Mouse (Mus musculus): ENCODE measurements around the gene Polr2a. TPM values are rescaled to one million over a fixed set of nuclear protein-coding genes. Genes with fewer than 3 reads are reported as not detected.

Polr2a gene
- polyA plus RNA-seq, 1 experiment from 2014 or later: 6.8 TPM

DNA sequence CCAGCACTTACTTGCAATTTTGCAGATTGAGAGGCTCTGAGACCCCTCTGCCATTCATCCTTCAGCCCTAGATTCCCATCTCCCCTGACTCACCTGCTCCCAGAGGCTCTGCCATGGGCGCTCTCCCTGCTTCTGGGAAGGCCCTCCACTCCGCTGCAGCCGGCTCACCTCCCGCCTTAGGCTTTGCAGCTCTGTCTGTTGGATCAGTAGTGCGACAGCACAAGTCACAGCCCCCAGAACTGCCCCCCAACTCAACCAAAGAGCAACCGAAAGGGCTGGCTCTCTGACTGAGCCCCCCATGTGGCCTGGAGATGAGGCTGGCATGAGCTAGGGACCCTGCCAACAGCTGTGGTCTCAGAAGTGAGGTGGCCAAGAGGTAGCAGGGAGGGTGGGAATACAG lies 73.5 kb downstream of the Polr2a start:
- Histone ChIP-seq H3K4me1 (ENCODE audit: insufficient read depth) (peaks cover 40% of the 10 kb centered on the region), H3K9ac (replicated peaks) (peak overlapping the region; percentile 34; the same call in 1 of the 2 replicates), H3K27ac (ENCODE audit: low read depth) (peak overlapping the region; percentile 82), H3K9me3 (ENCODE audit: low read length) (no peaks in the 10 kb centered on the region), H3K36me3 (replicated peaks; ENCODE audit: insufficient read depth, low read length) (no peaks in the 10 kb centered on the region), H3K4me3 (ENCODE audit: low read depth, low read length) (no peak overlapping the region), H3K4me2 (ENCODE audit: low read depth, low read length) (peak overlapping the region; percentile 50; the same call in 1 of the 2 replicates), H3K27me3 (ENCODE audit: insufficient read depth, low read length) (no peaks in the 10 kb centered on the region)
- TF ChIP-seq CTCF (IDR thresholded peaks at IDR 0.05; ENCODE audit: low read depth) (no peak), EP300 (IDR thresholded peaks at IDR 0.05; ENCODE audit: low read depth) (no peak)
- DNase-seq: no peak
- no peak for ATAC-seq
- 80% methylated on average over 6 of the region's 6 CpGs for WGBS (ENCODE audit: insufficient replicate concordance)

DNA sequence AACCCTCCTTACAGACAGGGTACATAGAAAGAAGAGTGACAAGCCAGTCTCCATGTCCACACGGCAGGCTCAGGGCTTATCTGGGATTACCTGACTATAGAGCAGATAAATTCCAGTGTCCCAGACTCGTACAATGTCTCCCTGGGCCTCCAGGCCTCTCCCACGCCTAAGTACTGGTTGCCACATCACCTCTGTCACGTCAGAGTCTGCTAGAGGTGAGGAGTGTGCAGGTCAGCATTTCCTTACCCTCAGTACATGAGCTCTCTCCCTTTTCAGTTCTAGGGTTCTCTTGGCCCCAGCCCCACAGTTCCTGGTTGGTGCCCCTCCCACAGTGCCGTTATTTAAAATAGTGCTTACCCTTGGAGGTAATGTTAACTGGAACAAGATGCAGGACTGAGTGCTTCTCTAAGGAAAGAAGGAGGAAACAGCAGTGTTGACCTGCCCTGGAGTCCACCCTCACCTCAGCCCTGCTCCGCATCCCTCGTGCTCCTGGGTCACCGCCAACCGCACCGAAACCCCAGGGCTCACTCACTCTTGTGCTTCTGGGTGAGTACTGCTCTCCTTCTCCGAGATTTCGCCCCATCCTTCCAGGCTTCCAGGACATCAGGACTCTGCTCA lies 74.2 kb downstream of the Polr2a start:
- Histone ChIP-seq H3K4me2 (ENCODE audit: low read depth, low read length) (no peak overlapping the region), H3K36me3 (replicated peaks; ENCODE audit: insufficient read depth, low read length) (no peaks in the 10 kb centered on the region), H3K27ac (ENCODE audit: low read depth) (peak overlapping the region; percentile 22; the same call in 1 of the 2 replicates), H3K4me1 (ENCODE audit: insufficient read depth) (peaks cover 40% of the 10 kb centered on the region), H3K9ac (replicated peaks) (peak overlapping the region; percentile 26; the same call in 1 of the 2 replicates), H3K27me3 (ENCODE audit: insufficient read depth, low read length) (no peaks in the 10 kb centered on the region), H3K9me3 (ENCODE audit: low read length) (no peaks in the 10 kb centered on the region), H3K4me3 (ENCODE audit: low read depth, low read length) (no peak overlapping the region)
- no peak for ATAC-seq
- no peak for TF ChIP-seq EP300 (IDR thresholded peaks at IDR 0.05; ENCODE audit: low read depth)
- TF ChIP-seq CTCF (IDR thresholded peaks at IDR 0.05; ENCODE audit: low read depth): no peak
- WGBS (ENCODE audit: insufficient replicate concordance): 76% methylated on average over 12 of the region's 12 CpGs
- no peak for DNase-seq

Other genes with a start within 250 kb of the Polr2a start
- 0.04 and 0.05 TPM in 2 replicates for gene Dnah2, start 209.5 kb downstream of the Polr2a start, polyA plus RNA-seq (2015; fragmentation: Nextera tagmentation; extraction: Ambion mirVana)
- 0.19 and 0.20 TPM in 2 replicates for gene Efnb3, start 198.4 kb downstream of the Polr2a start, polyA plus RNA-seq (2015; fragmentation: Nextera tagmentation; extraction: Ambion mirVana)
- gene Wrap53, start 178.4 kb downstream of the Polr2a start, polyA plus RNA-seq (2015; fragmentation: Nextera tagmentation; extraction: Ambion mirVana): 8.1 and 10.0 TPM in 2 replicates
- gene Trp53, start 178.3 kb downstream of the Polr2a start, polyA plus RNA-seq (2015; fragmentation: Nextera tagmentation; extraction: Ambion mirVana): 32.6 and 33.5 TPM in 2 replicates
- 4.0 and 5.3 TPM in 2 replicates for gene Atp1b2, start 152.7 kb downstream of the Polr2a start, polyA plus RNA-seq (2015; fragmentation: Nextera tagmentation; extraction: Ambion mirVana)
- gene Shbg, start 140.7 kb downstream of the Polr2a start, polyA plus RNA-seq (2015; fragmentation: Nextera tagmentation; extraction: Ambion mirVana): 4.3 and 4.7 TPM in 2 replicates
- gene Sat2, start 136.6 kb downstream of the Polr2a start, polyA plus RNA-seq (2015; fragmentation: Nextera tagmentation; extraction: Ambion mirVana): 15.2 and 18.7 TPM in 2 replicates
- 6.8 TPM in 2 replicates for gene Fxr2, start 125.6 kb downstream of the Polr2a start, polyA plus RNA-seq (2015; fragmentation: Nextera tagmentation; extraction: Ambion mirVana)
- 0.13 TPM in 1 of 2 replicates, not detected in the other for gene Sox15, start 103.3 kb downstream of the Polr2a start, polyA plus RNA-seq (2015; fragmentation: Nextera tagmentation; extraction: Ambion mirVana)
- gene Mpdu1, start 96.0 kb downstream of the Polr2a start, polyA plus RNA-seq (2015; fragmentation: Nextera tagmentation; extraction: Ambion mirVana): 36.9 and 41.0 TPM in 2 replicates
- gene Cd68, start 92.5 kb downstream of the Polr2a start, polyA plus RNA-seq (2015; fragmentation: Nextera tagmentation; extraction: Ambion mirVana): 30.1 and 32.5 TPM in 2 replicates
- 199 and 203 TPM in 2 replicates for gene Eif4a1, start 86.2 kb downstream of the Polr2a start, polyA plus RNA-seq (2015; fragmentation: Nextera tagmentation; extraction: Ambion mirVana)
- 14.5 and 15.2 TPM in 2 replicates for gene Senp3, start 76.6 kb downstream of the Polr2a start, polyA plus RNA-seq (2015; fragmentation: Nextera tagmentation; extraction: Ambion mirVana)
- 0.46 and 0.83 TPM in 2 replicates for gene Tnfsf13, start 72.9 kb downstream of the Polr2a start, polyA plus RNA-seq (2015; fragmentation: Nextera tagmentation; extraction: Ambion mirVana)
- 2.8 and 3.6 TPM in 2 replicates for gene Tnfsf12, start 62.8 kb downstream of the Polr2a start, polyA plus RNA-seq (2015; fragmentation: Nextera tagmentation; extraction: Ambion mirVana)
- gene Tnfsfm13, start 62.5 kb downstream of the Polr2a start, polyA plus RNA-seq (2015; fragmentation: Nextera tagmentation; extraction: Ambion mirVana): 1.1 and 1.4 TPM in 2 replicates
- not detected in 2 replicates for gene Slc35g3, start 3.3 kb upstream of the Polr2a start, polyA plus RNA-seq (2015; fragmentation: Nextera tagmentation; extraction: Ambion mirVana)
- gene Zbtb4, start 7.3 kb upstream of the Polr2a start, polyA plus RNA-seq (2015; fragmentation: Nextera tagmentation; extraction: Ambion mirVana): 0.67 and 0.75 TPM in 2 replicates
- gene Chrnb1, start 37.3 kb upstream of the Polr2a start, polyA plus RNA-seq (2015; fragmentation: Nextera tagmentation; extraction: Ambion mirVana): 0.73 and 0.76 TPM in 2 replicates
- gene Fgf11, start 43.2 kb upstream of the Polr2a start, polyA plus RNA-seq (2015; fragmentation: Nextera tagmentation; extraction: Ambion mirVana): 0.04 and 0.07 TPM in 2 replicates
- gene Tmem102, start 47.0 kb upstream of the Polr2a start, polyA plus RNA-seq (2015; fragmentation: Nextera tagmentation; extraction: Ambion mirVana): 4.4 and 4.8 TPM in 2 replicates
- not detected in 2 replicates for gene Gm39566, start 56.7 kb upstream of the Polr2a start, polyA plus RNA-seq (2015; fragmentation: Nextera tagmentation; extraction: Ambion mirVana)
- gene Spem2, start 59.8 kb upstream of the Polr2a start, polyA plus RNA-seq (2015; fragmentation: Nextera tagmentation; extraction: Ambion mirVana): not detected in 2 replicates
- not detected in 2 replicates for gene Spem1, start 63.5 kb upstream of the Polr2a start, polyA plus RNA-seq (2015; fragmentation: Nextera tagmentation; extraction: Ambion mirVana)
- 0.60 and 0.75 TPM in 2 replicates for gene Nlgn2, start 79.1 kb upstream of the Polr2a start, polyA plus RNA-seq (2015; fragmentation: Nextera tagmentation; extraction: Ambion mirVana)
- 412 and 418 TPM in 2 replicates for gene Tmem256, start 79.9 kb upstream of the Polr2a start, polyA plus RNA-seq (2015; fragmentation: Nextera tagmentation; extraction: Ambion mirVana)
- gene Plscr3, start 87.7 kb upstream of the Polr2a start, polyA plus RNA-seq (2015; fragmentation: Nextera tagmentation; extraction: Ambion mirVana): 20.8 and 23.1 TPM in 2 replicates
- 0.28 and 0.69 TPM in 2 replicates for gene Tnk1, start 100.1 kb upstream of the Polr2a start, polyA plus RNA-seq (2015; fragmentation: Nextera tagmentation; extraction: Ambion mirVana)
- gene Tmem95, start 119.4 kb upstream of the Polr2a start, polyA plus RNA-seq (2015; fragmentation: Nextera tagmentation; extraction: Ambion mirVana): not detected in 2 replicates
- gene Kctd11, start 122.8 kb upstream of the Polr2a start, polyA plus RNA-seq (2015; fragmentation: Nextera tagmentation; extraction: Ambion mirVana): 0.92 and 0.95 TPM in 2 replicates
- gene Acap1, start 136.9 kb upstream of the Polr2a start, polyA plus RNA-seq (2015; fragmentation: Nextera tagmentation; extraction: Ambion mirVana): 6.5 and 7.1 TPM in 2 replicates
- gene 2810408A11Rik, start 142.3 kb upstream of the Polr2a start, polyA plus RNA-seq (2015; fragmentation: Nextera tagmentation; extraction: Ambion mirVana): 0.90 and 1.2 TPM in 2 replicates
- gene Neurl4, start 142.4 kb upstream of the Polr2a start, polyA plus RNA-seq (2015; fragmentation: Nextera tagmentation; extraction: Ambion mirVana): 1.0 and 1.4 TPM in 2 replicates
- 46.1 and 48.9 TPM in 2 replicates for gene Gps2, start 155.3 kb upstream of the Polr2a start, polyA plus RNA-seq (2015; fragmentation: Nextera tagmentation; extraction: Ambion mirVana)
- 872 and 914 TPM in 2 replicates for gene Eif5a, start 163.3 kb upstream of the Polr2a start, polyA plus RNA-seq (2015; fragmentation: Nextera tagmentation; extraction: Ambion mirVana)
- gene Ybx2, start 177.2 kb upstream of the Polr2a start, polyA plus RNA-seq (2015; fragmentation: Nextera tagmentation; extraction: Ambion mirVana): not detected in 2 replicates
- gene Slc2a4, start 189.6 kb upstream of the Polr2a start, polyA plus RNA-seq (2015; fragmentation: Nextera tagmentation; extraction: Ambion mirVana): 7.7 and 10.4 TPM in 2 replicates
- gene Cldn7, start 206.1 kb upstream of the Polr2a start, polyA plus RNA-seq (2015; fragmentation: Nextera tagmentation; extraction: Ambion mirVana): 4.1 and 4.4 TPM in 2 replicates
- gene Ctdnep1, start 222.5 kb upstream of the Polr2a start, polyA plus RNA-seq (2015; fragmentation: Nextera tagmentation; extraction: Ambion mirVana): 8.4 and 9.7 TPM in 2 replicates
- 40.6 and 42.9 TPM in 2 replicates for gene Elp5, start 223.9 kb upstream of the Polr2a start, polyA plus RNA-seq (2015; fragmentation: Nextera tagmentation; extraction: Ambion mirVana)
- 305 and 324 TPM in 2 replicates for gene Gabarap, start 232.5 kb upstream of the Polr2a start, polyA plus RNA-seq (2015; fragmentation: Nextera tagmentation; extraction: Ambion mirVana)
- 19.5 and 25.5 TPM in 2 replicates for gene Phf23, start 237.1 kb upstream of the Polr2a start, polyA plus RNA-seq (2015; fragmentation: Nextera tagmentation; extraction: Ambion mirVana)
- gene Dvl2, start 242.0 kb upstream of the Polr2a start, polyA plus RNA-seq (2015; fragmentation: Nextera tagmentation; extraction: Ambion mirVana): 2.7 and 3.4 TPM in 2 replicates

Measured in liver, postnatal 0 days (tissue).